Mouse (Mus musculus) small intestine, adult 2 months (tissue): ENCODE measurements around the gene Slc13a2.

ENCODE experiments used
- CTCF ChIP-seq: fragments of 200-500 bp; IDR thresholded peaks from 2 replicates; pipeline ENCODE4 v1.5.1; 2012; ENCODE audit warnings: low read depth, mild to moderate bottlenecking, control low read depth, inconsistent platforms, low read length, moderate library complexity, mixed read lengths; ENCODE audit not compliant: insufficient replicate concordance, insufficient read length; ENCODE audit errors: extremely low read depth
- POLR2A ChIP-seq: fragments of 200-500 bp; IDR thresholded peaks from 2 replicates; pipeline ENCODE4 v1.6.1; 2012; ENCODE audit warnings: low read depth, mild to moderate bottlenecking, control low read depth, inconsistent platforms, low read length, moderate library complexity

- TF ChIP-seq CTCF = peak; percentile 62; the same call in 1 of the 2 replicates
- TF ChIP-seq POLR2A = no peak
Measured at GRCm38 (mm10) chr11:78399680-78400079, 22.3 kb downstream of the Slc13a2 start.
